Mouse (Mus musculus): ENCODE data around the gene Ubr1. TPM values are rescaled to one million over a fixed set of nuclear protein-coding genes. Genes with fewer than 3 reads are reported as not detected.

The Ubr1 gene
- polyA plus RNA-seq (2017; shearing (Covaris generic)), result 71.7 TPM

DNA sequence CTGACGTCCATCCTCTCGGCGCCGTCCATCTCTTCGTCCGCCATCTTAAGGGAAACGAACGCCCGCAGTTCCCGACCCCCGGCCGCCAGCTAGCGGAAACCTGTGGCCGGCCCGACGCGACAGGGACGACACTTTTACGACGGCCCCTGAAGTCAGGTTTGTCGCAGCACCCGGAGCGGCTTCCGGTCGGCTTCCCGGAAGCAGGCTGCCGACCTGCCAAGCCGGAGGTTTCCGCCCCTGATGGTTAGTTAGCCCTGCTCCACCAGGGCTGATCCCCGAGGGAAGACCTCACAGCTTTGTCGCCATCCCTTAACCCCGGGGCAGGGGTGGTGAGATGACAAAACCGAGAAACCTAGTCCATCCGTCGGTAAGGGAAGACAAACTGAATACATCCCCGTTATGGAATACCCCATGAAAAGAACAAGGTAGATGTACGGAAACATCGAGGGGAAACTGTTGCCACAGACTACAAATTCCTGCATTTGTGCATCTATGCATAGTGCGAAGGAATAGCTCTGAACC lies at the start of gene Ubr1:
Gene Ubr1, minus strand, starts transcription at position 157 of the 522 bp plus-strand sequence.

DNA sequence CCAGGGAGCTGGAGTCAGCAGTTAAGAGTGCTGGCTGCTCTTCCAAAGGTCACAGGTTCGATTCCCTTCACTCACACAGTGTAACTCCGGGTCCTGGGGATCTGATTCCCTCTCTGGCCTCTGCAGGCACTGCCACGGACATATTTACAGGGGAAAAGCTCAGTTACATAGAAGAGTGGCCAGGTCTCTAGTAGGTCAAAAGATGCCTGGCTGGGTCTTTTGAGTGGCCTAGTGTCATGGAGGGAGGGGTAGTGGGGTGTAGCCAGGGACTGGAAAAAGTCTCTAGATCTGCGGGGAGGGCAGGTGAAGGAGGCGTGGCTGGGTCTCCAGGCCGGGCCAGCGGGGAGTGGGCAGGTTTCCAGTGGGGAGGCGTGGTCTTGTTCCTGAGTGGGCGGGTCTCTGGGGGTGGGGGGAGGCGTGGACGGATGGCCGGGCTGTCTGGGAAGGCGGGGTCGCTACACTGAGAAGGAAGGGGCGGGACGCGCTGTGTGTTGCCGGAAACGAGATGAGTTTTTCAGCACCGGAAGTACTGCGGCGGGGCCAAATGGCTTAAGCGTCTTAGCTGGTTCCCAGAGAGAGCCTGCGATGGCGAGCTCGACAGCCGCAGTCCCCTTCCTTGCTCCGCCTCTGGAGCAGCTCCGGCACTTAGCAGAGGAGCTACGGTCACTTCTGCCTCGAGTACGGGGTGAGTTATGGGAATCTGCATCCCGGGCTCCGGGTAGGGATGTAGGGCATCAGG lies 37.6 kb upstream of the Ubr1 start, which contains the start of gene Ccndbp1:
Gene Ccndbp1, plus strand, starts transcription at position 479 of the 739 bp plus-strand sequence.

DNA sequence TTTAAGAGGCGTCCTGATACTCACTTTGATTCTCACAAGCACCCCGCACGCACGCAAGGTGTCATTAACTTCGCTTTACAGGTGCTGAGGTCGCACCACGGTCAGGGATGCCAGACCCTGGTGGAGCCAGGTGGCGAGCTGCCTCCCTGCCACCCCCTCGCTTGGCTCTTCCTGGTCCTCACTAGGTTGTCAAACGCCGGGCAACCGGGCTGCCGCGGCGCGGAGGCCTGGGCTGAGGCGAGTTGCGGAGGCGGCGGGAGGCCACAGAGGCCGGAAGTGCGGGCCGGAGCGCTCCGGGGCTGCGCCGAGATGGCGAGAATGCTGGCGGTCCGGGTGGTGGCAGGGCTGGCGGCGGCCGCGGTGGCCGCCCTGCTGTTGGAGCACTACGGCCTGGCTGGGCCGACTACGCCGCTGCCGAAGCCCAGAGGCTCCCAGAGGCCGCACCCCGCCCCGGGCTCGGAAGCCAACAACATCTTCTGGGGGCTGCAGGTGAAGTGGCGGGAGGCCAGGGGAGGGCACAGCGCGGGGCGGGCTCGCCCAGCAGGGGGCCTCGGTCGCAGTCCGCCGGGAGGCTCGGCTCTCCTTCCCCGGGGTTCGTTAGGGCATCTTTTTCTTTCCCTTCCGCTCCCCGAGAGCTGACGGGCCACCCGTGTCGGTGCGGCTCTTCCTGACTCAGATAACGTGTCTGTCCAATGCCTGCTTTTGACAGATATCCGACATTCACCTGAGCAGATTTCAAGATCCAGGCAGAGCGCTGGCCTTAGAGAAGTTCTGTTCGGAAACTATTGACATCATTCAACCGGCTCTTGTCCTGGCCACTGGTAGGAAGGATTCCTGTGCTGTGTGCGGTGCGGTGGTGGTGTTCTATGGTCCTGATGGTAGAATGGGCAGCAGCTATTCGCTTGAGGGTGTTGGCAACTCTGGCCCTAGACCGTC lies 6.7 kb upstream of the Ubr1 start, which contains the start of gene Tmem62:
Gene Tmem62, plus strand, starts transcription at position 28 of the 936 bp plus-strand sequence.

DNA sequence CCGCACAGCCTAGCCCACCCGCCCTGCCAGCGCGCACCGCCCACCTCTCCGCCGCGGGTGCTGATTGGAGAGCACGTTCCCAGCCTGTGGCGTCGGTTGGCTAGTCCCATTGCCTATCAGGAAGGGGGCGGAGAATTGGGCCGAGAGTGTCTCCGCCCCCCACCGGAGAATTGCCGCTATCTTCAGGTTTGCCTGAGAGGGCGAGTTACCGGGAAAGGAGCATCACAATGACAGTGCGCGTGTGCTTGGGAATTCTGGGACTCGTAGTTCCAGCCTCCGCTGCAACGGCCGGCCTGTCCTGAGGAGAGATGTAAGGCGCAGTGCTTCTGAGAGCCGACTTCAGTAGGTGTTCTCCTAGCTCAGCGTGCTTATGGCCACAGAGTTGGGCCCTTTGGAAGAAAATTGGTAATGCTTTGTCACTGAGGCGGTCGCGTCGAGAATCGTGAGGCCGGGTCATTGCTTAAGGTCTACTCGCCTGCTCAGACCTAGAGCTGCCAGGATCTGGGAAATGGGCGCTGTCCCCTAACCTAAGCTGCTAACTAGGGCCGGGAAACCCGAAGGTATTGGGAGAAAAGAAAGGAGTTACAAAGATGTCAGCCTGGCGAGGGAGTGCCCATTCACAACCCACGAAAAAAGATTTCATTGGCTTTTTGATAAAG lies 120.0 kb downstream of the Ubr1 start, which contains the start of gene Ttbk2:
Gene Ttbk2, minus strand, starts transcription at position 181 of the 659 bp plus-strand sequence.

DNA sequence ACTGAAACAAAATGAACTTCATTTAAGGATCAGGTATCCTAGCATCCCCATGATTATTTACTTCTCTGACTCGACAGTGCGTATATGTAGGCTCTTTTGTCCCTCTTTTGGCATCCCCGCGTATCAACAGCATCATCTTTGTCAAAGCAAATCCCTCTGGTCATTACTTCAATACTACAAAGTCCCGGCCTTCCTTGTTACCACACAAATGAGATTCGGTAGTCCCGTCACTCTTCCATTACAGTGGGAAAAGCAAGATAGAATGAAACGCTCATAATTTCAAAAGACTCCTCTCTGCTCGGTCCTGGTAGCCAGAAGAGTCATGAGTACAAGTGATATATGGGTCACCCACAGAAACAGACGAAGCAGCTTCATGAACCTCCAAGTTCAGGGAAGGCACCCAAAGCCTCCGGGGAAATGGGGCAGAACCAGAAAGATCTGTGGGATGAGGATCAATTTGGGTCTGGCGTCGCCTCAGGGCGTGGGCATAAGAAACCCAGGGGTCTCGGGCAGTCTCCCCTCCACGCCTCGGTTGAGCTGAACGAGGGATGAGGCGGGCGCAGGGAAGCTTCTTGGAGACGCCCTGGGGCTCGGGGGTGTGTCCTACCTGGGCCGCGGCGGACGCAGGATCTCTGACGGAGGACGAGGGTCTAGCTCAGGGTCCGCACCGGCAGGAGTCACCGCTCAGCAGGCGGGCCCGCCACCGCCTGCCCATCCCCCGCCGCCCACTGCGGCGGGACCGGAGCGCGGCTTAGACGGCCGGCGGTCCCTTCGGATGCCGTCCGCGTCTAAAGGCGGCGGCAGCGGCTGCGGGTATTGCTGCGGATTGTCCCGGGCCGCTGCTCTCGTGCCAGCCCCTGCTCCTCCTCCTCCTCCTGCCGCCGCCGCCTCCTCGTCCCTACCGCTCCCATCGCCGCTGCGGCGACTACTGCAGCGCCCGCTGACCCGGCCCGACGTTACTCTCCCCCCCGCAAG lies 120.8 kb downstream of the Ubr1 start, which contains the start of gene Cdan1:
Gene Cdan1, minus strand, starts transcription at position 680 of the 975 bp plus-strand sequence.

Other genes with a start within 250 kb of the Ubr1 start
- gene Cdan1, start 120.6 kb downstream of the Ubr1 start, polyA plus RNA-seq (2017; shearing (Covaris generic)), result 3.6 TPM
- gene Ttbk2, start 120.1 kb downstream of the Ubr1 start, polyA plus RNA-seq (2017; shearing (Covaris generic)), result 0.79 TPM
- gene Tmem62, start 6.3 kb upstream of the Ubr1 start, polyA plus RNA-seq (2017; shearing (Covaris generic)), result 10.2 TPM
- 176 TPM for gene Ccndbp1, start 37.7 kb upstream of the Ubr1 start, polyA plus RNA-seq (2017; shearing (Covaris generic))
- gene Epb42, start 66.4 kb upstream of the Ubr1 start, polyA plus RNA-seq (2017; shearing (Covaris generic)), result 0.06 TPM
- not detected for gene Tgm5, start 115.1 kb upstream of the Ubr1 start, polyA plus RNA-seq (2017; shearing (Covaris generic))
- not detected for gene Tgm7, start 139.1 kb upstream of the Ubr1 start, polyA plus RNA-seq (2017; shearing (Covaris generic))
- 16.5 TPM for gene Adal, start 169.7 kb upstream of the Ubr1 start, polyA plus RNA-seq (2017; shearing (Covaris generic))
- gene Lcmt2, start 169.9 kb upstream of the Ubr1 start, polyA plus RNA-seq (2017; shearing (Covaris generic)), result 11.4 TPM
- 108 TPM for gene Tubgcp4, start 199.9 kb upstream of the Ubr1 start, polyA plus RNA-seq (2017; shearing (Covaris generic))
- 75.9 TPM for gene Zscan29, start 200.4 kb upstream of the Ubr1 start, polyA plus RNA-seq (2017; shearing (Covaris generic))